Comparison of ENCODE assay signal across 15 mouse cellular contexts in the genomic region with DNA sequence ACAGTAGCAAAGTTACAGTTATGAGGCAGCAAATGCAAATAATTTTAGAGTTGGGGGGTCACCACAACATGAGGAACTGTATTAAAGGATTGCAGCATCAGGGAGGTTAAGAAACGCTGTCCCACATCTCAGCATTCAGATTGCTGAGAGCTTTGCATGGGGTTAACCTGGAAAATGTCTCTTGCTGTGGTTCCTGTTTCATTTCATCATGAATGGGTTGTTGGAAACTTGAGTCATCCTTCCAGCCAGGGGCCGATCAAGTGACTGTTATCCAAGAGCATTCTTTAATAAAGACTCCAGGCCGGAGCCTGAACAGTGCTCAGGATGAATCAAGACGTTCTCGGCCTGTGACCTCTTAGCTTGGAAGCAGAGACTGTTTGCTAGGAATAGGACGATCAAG.
"Had no signal": no experiment of that assay in that cellular context is flagged by ENCODE, and none has a peak within 500 bp of the region (broad histone marks: within the 10 kb centered on the region; RNA-seq: fewer than 3 reads in every experiment).

No protein-coding gene starts in this region.

- H3K27ac ChIP-seq: kidney, postnatal 0 days; limb, embryonic 15.5 days; liver, embryonic 12.5 days; midbrain, embryonic 10.5 days; neural tube, embryonic 13.5 days had no signal

- DNase-seq: kidney, adult 9 months; kidney, postnatal 36 days; lung, embryonic 14.5 days; lung, postnatal 10 days; retina, postnatal 1 day; right cerebral cortex, postnatal 4 days; spleen, adult 18-20 months; thymus, adult 18-20 months; thymus, postnatal 14 days had no signal

- H3K9ac ChIP-seq: limb, embryonic 15.5 days; liver, embryonic 12.5 days; lung, embryonic 14.5 days; neural tube, embryonic 13.5 days had no signal

- H3K4me1 ChIP-seq: limb, embryonic 15.5 days; liver, embryonic 12.5 days had no signal

- H3K27me3 ChIP-seq: limb, embryonic 15.5 days; liver, embryonic 12.5 days; neural tube, embryonic 13.5 days had no signal

- H3K4me2 ChIP-seq: limb, embryonic 15.5 days; liver, embryonic 12.5 days; lung, embryonic 14.5 days; neural tube, embryonic 13.5 days had no signal

- ATAC-seq: liver, embryonic 12.5 days; midbrain, embryonic 16.5 days had no signal

- H3K9me3 ChIP-seq: limb, embryonic 15.5 days; liver, embryonic 12.5 days; midbrain, embryonic 10.5 days; neural tube, embryonic 13.5 days had no signal

- H3K4me3 ChIP-seq: limb, embryonic 15.5 days; liver, embryonic 12.5 days; midbrain, embryonic 10.5 days; neural tube, embryonic 13.5 days had no signal

- H3K36me3 ChIP-seq: limb, embryonic 15.5 days; liver, embryonic 12.5 days; midbrain, embryonic 10.5 days had no signal
